Mouse (Mus musculus): Measurements from ENCODE around the gene Rgl1.

The Rgl1 gene

DNA sequence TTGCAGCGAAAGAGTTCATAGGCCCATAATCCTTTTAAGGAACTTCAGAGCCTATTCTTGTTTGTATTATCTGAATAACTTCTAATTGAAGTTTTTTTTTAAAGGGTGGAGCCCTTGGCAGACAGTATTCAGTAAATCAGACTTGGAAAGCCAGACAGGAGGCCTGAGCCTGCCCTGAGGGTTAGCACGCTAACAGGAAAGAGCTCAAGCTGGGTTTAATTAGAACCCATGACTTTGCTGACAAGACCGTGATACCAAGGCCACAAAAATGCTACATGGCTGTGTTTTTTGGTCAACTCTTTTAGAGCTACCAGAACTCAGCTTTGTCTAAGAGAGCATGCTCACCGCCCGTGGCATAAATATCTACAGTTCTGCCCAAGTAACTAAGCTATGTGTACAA, 175.8 kb downstream of the Rgl1 start:
- in situ Hi-C loops (cut with MboI, MseI): no loop called here

DNA sequence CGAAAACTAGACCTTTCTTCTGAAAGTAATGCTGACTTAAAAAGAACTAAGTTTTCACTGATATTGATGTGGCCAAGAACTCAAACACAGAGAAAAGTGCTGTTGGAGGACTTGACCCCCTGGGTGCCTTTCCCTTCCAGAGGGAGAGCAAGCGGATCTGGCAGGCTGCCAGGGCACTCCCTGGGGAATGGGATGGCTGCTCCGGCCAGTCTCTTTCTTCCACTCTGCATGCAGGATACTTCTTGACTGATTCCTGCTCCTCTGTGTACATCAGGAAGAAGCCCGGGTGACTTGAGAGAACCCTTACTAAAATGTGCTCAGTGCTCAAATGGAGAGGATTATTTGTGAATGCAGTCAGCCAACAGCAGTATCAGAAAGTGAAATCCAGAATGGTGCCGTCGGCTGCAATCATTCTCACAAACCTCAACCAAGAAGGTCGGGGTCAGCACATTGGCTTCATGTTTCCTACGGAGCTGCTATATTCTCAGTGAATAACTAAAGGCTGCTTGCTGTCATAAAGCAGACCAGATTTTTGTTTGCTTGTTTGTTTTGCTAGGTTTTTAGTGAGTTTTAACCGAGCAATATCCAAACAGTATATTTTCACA, 176.7 kb downstream of the Rgl1 start:
- in situ Hi-C loops (cut with MboI, MseI): no loop called here

GRCm38 (mm10) chr1:152587431-152587830, 178.7 kb downstream of the Rgl1 start:
- in situ Hi-C loops (cut with MboI, MseI): no loop called here

DNA sequence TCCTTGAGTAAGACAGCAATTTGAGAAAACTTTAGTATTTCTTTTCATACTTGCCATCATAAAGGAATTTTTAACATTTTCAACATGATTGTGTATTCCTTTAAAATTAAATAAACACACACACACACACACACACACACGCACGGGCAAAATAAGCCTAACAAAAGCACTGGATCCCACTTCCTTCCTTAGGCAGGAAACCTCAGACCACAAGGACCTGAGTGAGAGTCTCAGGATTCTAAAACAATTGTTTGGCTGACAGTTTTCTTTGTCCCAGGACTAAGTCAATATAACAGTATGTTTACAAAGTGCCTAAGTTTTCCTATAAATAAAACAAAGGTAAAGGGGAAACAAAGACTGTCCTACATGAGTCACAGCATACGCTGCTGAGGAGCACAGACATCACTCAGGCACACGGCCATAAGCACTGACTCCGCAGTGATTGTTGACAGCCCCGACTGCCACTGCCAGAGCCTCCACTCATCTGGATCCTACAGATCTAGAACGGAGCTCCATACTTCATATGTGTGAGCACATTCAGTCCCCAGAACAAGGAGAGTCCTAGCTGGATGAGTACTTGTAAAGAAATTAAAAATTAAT, 180.7 kb downstream of the Rgl1 start:
- in situ Hi-C loops (cut with MboI, MseI): no loop called here

DNA sequence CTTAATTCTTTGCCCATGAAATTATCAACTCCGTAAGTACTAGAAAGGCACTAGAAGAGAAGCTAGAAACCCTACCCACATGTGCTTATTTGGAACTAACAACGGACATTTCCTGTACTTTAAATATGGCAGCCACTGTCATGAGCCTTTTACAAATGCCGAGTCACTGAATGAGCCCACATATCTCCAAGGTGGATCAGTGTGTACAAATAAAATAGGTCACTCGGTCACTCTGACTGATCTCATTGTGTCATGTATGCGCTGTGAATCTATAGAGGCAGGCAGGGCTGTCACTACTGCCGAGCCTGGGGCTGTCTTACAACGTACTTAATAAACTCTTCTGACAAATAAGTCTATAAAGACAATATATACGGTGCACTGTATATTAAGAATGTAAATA, 181.2 kb downstream of the Rgl1 start:
- in situ Hi-C loops (cut with MboI, MseI): no loop called here

- in situ Hi-C loops (cut with MboI, MseI): no loop called here
Observed at GRCm38 (mm10) chr1:152581127-152581905, 184.8 kb downstream of the Rgl1 start.

GRCm38 (mm10) chr1:152578944-152579343, 187.2 kb downstream of the Rgl1 start:
- in situ Hi-C loops (cut with MboI, MseI): no loop called here

DNA sequence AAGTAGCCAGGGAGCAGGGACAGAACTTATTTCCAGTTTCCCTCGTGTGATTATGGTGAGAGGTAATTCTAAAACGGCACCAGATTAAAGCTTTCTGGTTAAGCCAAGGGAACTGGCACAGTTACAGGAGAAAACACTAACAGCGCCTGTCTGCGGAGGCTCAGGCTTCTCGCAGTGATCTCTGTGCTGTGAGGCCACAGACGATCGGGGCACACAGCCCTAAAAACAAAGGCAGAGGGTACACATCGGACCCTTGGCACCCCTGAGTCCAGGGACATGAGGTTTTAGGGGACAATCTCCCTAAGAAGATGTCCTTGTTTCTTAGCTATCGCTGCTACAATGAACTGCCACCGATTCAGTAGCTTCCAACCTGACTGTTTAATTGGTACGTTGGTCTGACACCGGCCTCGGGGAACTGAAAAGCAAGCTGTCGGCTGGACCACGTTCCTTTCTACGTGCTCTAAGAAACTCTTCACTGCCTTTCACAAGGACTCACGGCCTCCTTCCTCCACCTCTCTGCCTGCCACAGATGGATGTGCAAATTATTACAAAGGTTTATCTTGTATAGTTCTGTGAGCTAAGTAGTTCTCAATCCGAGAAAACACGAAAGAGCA, 187.9 kb downstream of the Rgl1 start:
- in situ Hi-C loops (cut with MboI, MseI): no loop called here

DNA sequence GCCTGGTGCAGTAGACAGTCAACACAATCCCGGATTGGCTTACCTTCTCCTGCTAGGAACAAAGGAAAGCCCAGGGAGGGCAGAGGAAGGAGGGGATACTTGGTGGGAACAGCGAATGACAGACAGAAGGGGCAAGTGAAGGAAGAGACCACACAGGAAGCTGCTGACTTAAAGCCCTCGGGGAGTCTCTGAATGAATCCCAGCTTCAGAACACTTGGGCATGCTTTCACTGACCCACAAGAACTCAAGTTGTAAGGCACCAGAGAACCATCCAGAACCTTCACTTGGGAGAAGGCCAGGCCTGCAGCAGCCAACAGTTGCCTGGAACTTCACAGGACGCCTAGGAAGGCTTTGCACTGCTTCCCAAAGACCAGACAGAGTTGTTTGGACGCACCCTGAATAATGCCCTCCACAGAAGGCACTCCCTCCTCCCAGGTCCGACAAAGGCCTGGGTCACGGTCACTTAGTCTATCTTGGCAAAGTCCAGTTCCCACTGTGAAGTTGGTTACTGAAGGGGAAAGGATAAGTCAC, 189.5 kb downstream of the Rgl1 start:
- in situ Hi-C loops (cut with MboI, MseI): no loop called here

GRCm38 (mm10) chr1:152575096-152575495, 191.1 kb downstream of the Rgl1 start:
- in situ Hi-C loops (cut with MboI, MseI): no loop called here

GRCm38 (mm10) chr1:152573470-152574059, 192.6 kb downstream of the Rgl1 start:
- in situ Hi-C loops (cut with MboI, MseI): no loop called here

DNA sequence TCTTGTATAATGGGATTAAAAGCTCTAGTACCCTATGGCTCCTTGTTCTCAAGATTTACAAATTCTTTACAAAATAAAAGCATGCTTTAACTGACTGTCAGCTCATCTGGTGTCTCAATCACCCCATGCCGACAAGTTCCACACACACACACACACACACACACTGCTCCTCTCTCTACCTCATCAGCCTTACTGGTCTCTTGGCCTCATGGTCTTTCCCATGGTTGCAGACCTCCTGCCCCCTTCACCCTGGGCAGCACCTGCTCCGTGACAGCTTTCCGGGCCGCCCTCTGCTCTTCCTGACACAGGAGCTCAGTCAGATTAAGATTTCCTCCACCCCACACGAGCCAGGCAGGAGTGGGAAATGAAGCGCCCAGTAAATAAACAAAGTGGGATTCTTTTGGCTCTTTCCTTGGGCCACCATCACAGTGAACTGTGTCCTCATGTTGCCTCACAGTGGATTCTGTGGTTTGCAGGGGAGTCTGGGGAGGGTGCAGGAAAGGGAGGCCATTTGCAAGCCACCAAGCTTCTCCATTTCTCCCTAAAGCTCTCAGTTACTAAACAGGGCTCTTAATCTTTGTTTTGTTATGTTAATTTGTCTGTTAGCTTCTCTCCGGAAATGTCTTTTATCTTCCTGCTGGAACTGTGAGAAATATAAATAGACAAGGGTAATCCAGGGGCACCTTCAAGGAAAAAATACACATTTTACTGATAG, 193.2 kb downstream of the Rgl1 start:
- in situ Hi-C loops (cut with MboI, MseI): no loop called here

DNA sequence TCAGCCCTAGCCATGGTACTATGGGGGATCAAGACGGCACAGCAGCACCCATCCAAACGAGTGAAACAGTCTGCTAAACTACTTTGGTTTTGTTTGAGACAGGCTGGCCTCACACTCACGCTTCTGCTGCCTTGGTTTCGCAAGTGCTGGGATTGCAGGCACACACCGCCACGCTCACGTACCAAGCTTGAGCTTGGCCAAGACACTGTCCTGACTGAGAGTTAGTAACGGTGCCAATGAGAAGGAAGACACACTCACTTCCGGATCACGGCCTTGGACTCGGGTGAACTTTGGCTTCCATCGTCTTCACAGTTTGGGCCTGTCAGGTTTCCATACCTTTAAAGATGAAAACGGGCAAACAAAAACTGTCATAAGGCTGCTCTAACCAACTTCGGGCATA, 194.8 kb downstream of the Rgl1 start:
- in situ Hi-C loops (cut with MboI, MseI): no loop called here

DNA sequence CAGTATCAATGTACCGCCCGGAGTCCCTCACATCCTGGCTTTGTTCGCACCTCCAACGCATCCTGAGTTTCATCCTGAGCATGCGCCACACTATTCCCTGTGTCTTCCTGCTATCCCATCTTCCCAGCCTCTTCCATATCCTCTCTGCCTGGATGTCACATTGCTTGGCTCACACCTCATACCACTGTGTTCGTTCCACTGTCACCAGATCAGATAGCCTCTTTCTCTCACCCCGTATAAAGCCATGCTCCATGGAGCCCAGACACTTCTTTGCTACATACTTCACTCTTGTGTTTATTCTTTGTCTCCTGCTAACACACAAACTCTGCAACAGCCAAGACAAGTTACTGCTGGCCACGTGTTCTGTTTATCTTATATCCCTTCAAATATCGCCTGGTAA, 195.5 kb downstream of the Rgl1 start:
- in situ Hi-C loops (cut with MboI, MseI): no loop called here

DNA sequence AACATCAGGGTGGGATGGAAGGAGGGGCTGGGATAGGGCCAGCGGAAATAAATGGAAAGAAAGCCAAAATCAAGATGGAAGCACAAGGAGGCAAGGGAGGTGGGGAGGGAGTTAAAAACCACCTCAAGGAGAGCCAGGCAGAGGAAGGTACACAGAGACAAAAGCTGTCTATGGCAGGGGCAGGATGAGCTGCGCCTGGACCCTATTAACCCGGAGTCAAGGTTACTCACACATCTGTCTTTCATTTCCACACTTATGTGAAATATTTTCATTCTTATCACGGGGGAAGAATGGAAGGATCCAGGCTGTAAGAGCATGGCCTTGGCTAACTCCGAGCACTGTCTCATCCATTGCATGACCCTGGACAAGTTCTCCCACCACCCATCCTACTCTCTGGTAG, 202.9 kb downstream of the Rgl1 start:
- in situ Hi-C loops (cut with MboI, MseI): no loop called here

DNA sequence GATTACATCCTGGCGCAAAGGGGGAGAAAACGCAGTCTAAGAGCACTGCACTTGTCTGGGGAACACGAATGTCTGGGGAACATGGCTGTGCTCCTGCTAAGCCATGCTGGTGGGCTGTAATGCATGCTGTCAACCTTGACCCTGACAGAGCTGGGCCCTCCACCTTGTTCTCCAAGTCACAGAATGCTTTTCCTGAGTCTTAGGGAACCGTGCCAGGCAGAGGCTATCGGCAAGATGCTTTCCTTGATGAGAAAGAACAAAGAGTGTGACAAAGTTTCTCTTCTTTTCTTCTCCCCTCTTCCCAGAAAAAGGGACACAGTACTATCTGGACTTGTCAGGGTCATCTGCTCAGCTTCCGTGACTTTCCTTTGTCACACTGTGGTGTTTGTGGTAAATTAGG, 203.3 kb downstream of the Rgl1 start:
- in situ Hi-C loops (cut with MboI, MseI): no loop called here

DNA sequence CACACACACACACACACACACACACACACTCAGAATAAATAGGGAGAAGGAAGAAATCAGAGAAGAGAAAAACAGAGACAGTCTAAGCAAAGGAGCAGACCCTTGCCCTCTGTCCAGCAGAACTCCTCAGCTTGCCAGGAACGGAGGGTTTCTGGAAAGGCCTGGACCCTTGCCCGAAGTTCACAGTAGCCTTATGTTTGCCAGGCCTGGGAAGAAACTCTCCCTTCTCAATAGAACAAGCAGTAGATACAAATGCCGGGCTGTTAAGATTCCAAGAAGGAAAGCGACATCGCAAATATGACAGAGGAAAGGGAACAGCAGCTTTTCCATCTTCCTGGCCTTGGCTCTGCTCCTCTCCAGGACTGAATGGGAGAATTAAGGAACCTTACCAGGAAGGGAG, 205.7 kb downstream of the Rgl1 start:
- in situ Hi-C loops (cut with MboI, MseI): no loop called here

DNA sequence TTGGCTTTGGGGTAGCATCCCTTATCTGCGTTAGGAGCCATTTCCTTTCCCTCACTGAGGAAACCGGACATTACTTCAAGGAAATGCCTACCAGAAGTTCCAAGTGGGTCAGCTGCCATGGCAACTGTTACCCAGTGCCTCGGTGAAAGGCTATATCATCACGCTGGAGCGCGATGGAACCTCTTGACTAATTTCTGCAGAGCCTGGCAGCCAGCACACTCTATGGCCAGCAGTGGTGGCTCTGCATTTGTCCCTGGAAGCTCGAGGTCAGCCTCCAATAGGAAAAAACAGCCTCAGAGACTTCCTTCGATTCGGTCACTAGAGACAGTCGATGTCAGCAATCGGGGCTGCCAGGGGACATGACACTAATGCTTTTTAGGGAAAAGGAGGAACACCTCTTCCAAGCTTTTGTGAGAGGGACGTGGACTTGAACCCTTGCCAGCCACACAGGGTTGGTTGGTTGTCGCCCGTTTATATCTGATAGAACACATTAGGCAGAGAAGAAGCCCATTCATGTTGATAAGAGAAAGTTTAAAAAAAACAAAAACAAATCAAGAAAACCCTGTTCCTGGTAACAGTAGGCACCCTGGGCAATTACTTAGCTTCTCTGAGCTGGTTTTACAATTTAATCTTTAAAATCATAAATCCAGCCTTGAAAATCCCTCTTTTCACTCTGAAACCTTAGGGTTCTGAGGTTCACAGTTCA, 209.4 kb downstream of the Rgl1 start:
- in situ Hi-C loops (cut with MboI, MseI): no loop called here

- in situ Hi-C loops (cut with MboI, MseI): no loop called here
Observed at GRCm38 (mm10) chr1:152555944-152556573, 210.1 kb downstream of the Rgl1 start.

- in situ Hi-C loops (cut with MboI, MseI): no loop called here
Observed at GRCm38 (mm10) chr1:152553912-152554547, 212.1 kb downstream of the Rgl1 start.

All from T-helper 2 cell (primary cell).